Mouse (Mus musculus): Measurements from ENCODE around the gene Ankdd1b. TPM values are rescaled to one million over a fixed set of nuclear protein-coding genes. Genes with fewer than 3 reads are reported as not detected.

Ankdd1b gene
- total RNA-seq, 2 experiments from 2014 or later: 2.5 to 4.0 TPM

DNA sequence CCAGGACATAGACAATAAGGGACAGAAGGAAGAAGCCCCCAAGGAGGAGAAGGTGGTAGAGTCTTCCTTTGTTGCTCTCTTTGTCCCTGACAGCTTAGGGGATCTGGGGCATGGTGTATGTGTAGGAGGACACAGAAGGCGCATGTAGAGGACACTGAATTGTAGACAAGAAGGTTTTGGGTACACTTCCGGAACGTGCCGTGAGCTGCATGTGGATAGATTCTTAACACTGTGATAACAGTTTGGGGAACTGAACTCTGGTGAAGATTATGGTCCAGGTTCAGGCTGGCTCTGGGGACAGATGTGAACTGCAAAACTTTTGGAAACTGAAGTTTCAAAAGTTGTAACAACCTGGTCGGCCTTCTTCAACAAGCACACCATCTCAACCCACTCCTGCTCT, 13.4 kb downstream of the Ankdd1b start:
- DNase-seq (ENCODE audit: low spot score in 2 of 2): no peak

DNA sequence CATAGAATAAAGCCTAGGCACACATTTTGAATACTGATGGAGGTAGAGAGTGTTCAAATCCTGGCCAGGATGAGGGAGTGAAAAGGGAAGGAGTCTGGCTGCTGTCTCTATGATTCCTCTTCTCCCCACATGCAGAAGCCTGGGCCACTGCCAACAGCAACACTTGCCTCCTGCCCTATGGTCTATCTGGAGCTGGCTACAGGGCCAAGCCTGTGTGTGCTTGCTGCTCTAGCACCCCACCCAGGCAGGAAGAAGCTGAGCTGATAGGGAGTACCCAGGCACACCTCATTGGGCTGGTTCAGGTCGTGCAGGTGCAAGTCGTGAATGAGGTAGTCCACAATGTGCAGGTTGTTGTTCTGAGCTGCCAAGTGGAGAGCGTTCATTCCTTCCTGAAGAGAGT, 16.7 kb downstream of the Ankdd1b start:
- DNase-seq (ENCODE audit: low spot score in 2 of 2): no peak

DNA sequence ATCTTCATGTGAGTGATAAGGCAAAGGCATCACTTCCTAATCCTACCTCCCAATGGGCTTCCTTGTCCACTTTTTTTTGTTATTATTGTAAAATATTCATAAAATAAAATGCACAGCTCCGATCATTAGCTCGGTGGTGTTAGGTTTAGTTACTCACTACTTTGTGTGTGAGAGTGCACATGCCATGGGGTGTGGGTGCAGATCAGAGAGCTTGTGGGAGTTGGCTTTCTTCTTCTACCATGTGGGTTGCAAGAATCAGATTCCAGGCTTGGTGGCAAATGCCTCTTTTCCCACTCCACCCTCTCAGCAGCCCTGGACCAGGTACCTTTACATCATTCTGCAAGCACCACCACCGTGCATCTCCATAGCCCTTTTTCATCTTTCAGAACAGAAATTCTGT, 18.4 kb downstream of the Ankdd1b start:
- no peak for DNase-seq (ENCODE audit: low spot score in 2 of 2)

DNA sequence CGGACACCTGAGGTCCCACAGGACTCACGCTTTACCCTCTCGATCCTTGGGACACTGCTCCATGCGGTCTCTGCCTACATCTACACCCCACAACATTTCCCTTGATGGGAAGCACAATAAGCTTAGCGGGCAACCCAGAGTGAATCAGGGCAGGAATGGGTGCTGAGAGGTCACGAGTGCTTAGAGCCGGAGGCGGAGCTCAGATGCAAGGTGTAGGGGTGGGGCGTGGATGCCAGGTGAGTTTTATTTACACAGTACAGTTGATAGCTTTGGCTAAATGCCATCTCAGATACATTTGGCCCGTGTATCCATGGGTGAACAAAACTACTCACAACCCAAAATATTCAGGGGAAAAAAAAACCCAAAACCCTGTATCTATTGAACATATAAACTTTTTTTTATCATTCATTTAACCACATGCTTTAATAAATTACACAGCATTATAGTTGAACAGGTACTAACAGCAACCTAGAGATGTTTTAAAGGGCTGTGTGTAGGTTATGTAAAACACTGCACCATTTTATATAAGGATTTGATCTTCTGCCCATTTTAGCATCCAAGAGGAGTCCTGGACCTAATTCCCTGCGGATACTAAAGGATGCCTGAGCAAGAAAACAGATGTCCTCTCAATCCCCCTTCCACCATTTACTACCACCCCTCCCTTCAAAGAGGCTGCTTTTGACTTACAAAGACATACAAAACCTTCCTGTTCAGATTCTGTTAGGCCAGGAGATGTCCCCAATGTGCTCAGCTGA, 19.4 kb downstream of the Ankdd1b start:
- DNase-seq (ENCODE audit: low spot score in 2 of 2): no peak

DNA sequence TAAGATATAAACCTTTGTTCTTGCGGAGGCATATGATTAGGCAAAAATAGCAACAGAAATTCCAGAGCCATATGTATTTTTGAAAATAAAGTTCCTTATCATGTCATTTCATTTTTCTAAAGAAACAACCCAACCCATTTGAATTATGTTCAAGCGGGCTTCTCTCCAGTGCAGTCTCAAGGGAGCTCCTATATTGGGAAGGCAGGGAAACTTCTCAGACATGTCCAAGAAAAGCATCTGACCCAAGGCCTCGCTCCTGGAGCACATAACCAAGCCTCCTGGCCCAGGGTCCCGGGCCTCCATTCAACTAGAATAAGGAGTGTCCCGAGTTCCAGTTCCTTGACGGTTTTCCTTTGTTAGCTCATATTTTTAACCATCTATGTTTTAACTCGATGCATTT, 20.1 kb downstream of the Ankdd1b start:
- no peak for DNase-seq (ENCODE audit: low spot score in 2 of 2)

DNA sequence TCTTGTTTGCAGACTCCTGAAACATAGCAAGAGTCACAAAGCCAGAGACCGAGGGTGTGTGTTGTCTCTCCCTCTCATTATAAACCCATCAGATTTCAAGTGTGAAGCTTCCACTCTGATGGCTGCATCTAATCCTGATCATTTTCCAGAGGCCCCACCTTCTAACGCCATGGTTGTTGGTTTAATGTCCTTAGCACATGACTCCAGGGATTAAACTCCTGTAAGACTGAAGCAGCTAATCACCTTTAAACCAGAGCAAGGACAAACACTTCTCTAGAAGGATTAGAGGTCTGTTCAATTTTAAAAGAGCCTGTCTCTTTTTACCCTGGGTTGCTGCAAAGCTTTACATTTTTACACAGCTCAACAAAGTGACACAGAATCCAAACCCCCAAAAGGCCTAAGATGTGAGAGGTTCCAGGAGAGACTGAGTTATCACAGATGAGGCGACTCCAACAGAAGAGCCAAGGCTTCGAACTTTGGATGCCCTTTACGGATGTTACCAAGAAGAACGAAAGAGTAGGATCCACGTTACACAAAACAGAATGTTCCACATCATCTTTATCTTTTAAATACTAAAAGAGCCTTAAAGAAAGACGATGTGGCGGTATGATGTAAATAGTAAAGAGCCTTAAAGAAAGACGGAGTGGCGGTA, 20.7 kb downstream of the Ankdd1b start:
- DNase-seq (ENCODE audit: low spot score in 2 of 2): no peak

DNA sequence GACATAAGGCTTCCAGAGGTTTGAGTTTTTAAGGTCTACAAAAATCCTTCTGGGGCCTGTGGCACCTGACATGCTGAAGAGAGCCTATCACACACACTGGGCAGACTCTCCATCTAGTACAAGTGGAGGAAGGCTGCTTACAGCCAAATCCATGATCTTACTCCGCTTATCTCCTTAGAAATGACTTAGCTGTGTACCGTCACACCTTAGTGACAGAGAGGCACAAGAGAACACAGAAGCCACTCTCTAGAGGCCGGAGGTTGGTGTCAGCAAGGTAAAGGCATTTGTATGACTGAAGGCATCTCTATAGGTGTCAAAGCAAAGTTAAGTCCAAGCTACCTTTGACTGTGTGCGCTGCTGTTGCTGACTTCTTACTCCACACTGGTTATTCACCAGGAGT, 30.6 kb downstream of the Ankdd1b start:
- no peak for DNase-seq (ENCODE audit: low spot score in 2 of 2)

DNA sequence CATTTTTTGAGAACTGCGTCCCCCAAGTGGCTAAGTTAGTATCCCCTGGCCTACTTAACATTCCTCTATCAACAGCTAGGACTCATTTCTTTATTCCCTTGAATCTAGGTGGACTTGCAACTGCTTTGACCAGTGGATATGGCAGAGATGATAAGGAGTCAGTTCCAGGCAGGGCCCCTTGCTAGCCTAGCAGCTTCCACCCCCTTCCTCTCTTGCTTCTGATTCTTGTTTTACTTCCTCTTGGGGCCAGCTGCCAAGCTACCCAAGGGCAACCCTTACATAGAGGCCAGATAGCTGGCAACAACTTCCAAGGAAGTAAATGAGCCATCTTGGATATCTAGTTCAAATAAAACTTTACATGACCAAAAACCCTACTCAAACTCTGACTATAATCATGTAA, 34.1 kb downstream of the Ankdd1b start:
- DNase-seq (ENCODE audit: low spot score in 2 of 2): no peak

DNA sequence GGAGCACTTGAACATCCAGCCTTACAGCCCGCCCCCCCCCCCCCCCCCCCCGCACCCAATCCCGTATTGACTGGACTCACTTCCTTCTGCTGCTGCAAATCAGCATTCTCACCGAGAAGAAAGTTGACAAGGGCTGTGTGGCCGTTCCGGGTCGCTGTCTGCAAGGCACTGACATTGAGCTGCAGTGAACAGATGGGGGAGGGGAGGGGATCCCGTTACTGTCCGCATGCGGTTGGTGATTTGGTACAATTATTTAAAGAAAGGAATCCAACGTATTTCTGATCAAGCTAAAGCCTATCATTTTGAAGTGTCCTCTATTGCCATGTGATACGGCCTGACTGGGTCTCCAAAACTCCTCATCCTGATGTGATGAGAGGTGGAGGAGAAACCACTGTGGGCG, 35.2 kb downstream of the Ankdd1b start:
- DNase-seq (ENCODE audit: low spot score in 2 of 2): peak in 1 of 2 experiments; percentile 15

DNA sequence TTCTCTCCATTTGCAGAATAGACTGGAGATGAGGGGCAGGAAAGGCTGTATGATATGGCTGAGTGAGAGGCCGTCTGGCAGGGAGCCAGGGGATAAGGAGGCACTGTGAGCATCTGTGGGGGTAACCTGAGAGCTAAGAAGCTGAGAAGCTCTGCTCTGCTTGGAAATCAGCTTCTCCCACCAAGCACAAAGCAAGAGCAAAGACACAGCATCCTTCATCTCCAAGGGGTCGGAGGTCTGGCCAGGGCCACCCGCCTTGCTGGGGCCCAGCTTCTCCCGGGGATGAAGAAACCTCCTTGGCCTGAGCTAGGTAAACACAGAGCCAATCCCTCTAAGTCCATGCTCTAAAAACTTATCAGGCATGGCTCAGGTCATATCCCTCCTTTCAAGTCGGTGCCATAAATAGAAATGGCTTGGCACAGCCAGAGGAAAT, 36.1 kb downstream of the Ankdd1b start:
- no peak for DNase-seq (ENCODE audit: low spot score in 2 of 2)

DNA sequence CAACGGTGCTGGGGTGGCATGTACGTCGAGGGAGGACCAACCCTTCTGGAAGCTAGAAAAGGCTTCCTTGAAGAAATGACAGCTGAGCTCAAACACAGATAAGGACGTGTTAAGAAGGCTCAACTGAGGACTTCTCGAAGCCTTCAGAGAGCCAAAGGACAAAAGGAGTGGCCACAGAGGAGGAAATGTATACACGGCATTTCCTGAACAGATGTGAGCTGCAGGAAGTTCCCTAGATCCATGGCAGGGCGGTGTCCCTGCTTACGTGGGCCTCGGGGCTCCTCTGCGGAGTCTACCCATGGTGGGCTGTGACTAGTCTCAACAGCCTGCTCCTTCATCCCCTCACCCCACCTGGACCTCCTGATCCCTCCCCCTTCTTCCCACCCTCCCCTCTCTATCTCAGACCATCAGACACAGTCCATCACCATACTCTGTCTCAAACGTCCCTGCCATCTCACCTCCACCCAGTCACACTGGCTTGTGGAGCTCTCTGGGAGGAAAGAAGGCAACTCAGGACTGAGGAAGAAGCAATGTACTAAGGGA, 37.3 kb downstream of the Ankdd1b start:
- no peak for DNase-seq (ENCODE audit: low spot score in 2 of 2)

DNA sequence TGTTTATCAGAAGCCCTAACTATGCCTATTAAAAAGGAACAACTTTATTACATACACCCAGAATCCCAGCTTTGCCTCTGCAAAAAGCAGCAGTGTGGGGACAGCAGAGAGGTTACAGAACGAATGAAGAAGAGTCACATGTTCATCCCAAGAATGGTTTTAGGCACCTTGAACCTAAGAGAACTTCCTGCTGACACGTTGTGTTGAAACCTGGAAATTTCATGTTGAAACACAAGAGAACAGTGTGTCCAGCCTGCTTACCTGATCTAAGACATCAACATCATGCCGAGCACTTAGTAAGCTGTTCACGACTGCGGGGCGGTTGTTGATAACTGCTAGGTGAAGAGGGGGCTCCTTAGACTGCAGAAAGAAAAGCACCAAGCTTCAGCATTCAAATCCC, 38.0 kb downstream of the Ankdd1b start:
- DNase-seq (ENCODE audit: low spot score in 2 of 2): no peak

DNA sequence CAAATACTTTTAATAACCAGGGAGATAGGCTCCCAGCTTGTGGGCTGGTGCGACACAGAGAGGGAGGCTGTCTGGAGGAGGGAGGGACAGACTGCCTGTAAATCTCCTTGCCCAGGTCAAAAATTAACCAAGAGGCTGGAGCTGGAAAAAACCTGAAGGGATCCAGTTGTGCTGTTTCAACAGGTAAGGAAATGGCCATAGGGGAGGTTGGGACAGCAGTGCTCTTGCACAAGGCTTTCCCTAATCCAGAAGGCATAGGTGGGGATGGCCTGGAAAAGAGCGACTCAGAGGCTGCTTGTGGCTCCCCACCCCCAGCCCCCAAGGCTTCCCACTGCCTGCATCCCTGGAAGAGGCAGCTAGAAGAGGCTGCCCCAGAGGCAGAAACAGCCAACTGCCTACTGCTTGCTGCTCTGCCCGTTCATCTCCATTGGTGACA, 38.6 kb downstream of the Ankdd1b start:
- DNase-seq (ENCODE audit: low spot score in 2 of 2): no peak

DNA sequence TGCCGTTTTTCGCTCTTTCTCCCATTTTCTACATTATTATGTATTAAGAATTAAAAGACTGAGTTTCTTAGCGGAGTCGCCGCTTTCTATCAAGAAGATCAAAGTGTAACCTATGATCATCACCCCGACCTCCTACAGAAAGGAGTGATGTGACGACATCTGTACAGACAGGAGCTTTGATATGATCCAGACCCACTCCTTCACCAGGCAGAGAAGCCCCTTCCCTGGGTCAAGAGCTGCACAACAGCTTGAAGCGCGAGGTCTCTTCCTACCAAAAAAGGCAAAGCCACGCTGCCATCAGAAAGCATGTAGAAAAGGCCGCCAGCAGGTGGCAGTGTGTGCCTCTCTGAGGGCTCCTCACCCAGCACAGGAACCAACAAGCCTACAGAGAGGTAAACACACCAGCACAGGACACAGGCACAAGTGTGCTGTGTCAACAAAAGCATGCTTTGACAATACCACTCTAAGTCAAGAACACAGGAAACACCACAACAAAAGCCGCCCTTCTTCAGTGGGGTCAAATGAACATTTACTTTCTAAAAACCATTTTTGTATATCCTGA, 39.3 kb downstream of the Ankdd1b start:
- DNase-seq (ENCODE audit: low spot score in 2 of 2): peak; percentile 77 to 80

DNA sequence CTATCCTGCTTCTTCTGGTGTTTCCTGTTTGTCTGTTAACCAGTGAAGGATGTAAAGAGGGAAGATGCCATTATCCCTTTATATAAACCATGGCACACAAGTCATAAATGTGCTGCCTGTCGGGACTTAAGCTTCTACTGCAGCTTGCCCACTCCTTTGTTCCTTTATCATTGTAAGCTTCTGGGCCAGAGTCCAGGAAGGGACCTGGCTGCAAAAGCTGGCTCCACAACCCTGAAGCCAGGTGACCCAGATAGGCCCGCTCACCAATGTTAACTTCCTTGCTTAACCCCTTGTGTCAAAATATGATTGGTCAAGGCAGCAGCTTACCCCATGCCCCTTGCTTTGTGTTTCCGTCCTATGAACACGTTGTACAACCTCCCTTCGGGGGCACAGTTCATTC, 42.5 kb downstream of the Ankdd1b start:
- no peak for DNase-seq (ENCODE audit: low spot score in 2 of 2)

DNA sequence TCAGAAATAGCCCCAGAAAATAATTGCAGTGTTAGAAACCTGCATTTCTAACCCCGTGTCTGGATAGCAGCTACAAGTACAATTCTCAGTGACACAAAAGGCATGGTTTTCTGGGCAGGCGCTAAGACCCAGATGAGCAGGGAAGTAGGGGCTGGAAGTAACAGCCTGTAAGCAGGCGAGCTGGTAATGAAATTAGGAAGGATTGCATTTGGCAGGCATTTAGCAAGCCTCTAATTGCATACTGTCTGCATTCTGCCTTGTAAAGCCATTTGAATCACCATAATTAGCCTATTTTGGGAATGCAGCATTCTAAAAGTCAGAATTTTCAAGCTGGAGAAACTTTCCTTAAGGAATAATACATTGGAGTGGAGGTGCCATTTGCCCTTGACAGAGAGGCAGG, 45.0 kb downstream of the Ankdd1b start:
- DNase-seq (ENCODE audit: low spot score in 2 of 2): no peak

DNA sequence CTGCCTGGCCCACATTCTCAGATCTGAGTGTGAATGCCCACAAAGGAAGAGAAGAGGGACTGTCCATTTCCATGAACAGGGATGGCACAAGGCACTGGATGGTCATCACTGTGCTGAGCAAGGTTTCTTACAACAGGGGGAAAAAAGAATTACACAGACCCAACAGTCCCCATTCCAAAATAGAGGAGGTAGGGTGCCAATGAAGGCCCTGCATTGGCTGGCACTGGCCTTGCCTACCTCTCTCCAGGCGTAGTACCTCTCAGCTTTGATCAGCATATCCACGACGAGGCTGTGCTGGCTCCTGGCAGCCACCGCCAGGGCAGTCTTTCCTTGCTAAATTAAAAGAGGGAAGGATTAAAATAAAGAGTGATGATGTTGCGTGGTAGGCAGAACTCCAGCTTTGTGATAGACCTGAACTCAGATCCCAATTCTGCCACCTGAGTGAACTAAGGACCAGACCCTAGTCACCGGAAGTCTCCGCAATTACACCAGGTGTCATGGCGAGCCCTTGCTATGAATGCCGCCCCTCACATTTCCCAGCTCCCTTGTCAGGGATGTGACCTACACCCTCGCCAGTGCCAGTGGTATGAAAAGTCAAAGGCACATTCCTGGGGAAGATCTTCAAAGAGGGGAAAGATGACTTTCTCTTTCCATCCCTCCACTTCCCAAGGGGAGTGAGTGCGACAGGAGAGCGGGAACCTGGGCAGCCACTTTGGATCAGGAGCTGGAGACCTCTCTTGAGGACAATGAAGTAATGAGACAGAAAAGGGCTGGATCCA, 46.3 kb downstream of the Ankdd1b start:
- no peak for DNase-seq (ENCODE audit: low spot score in 2 of 2)

DNA sequence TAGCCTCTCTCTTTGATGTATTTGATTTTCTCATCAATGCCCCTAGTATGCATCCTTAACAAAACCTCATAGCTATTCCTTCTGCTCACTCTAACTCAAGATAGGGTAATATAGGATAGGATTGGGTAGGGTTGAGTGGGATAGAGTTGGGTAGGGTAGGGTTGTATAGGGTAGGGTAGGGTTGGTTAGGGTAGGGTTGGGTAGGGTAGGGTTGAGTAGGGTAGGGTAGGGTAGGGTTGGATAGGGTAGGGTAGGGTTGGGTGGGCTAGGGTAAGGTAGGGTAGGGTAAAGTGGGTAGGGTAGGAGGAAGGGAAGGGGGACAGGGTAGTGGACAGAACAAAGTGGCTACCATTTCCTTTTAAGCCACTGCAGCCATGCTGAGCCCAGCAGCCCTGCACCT, 49.8 kb downstream of the Ankdd1b start:
- DNase-seq (ENCODE audit: low spot score in 2 of 2): no peak

DNA sequence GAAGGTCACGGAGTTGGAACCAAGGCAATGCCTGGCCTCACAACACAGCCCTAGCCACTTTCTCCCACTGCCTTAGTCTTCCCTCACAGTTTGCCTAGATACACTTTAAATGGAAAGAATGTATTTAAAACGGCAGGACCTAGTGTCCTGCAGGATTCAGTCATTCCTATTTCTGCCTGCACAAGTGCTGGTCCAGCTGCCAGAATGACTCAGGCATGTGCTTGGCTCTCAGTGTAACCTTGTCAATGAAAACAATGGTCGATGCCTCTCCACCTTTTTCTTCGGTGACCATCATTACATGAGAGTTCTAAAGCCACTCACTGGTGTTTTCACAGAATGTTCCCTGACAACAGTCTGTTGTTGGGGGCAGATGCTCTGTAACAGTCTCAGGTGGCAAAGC, 52.5 kb downstream of the Ankdd1b start:
- no peak for DNase-seq (ENCODE audit: low spot score in 2 of 2)

DNA sequence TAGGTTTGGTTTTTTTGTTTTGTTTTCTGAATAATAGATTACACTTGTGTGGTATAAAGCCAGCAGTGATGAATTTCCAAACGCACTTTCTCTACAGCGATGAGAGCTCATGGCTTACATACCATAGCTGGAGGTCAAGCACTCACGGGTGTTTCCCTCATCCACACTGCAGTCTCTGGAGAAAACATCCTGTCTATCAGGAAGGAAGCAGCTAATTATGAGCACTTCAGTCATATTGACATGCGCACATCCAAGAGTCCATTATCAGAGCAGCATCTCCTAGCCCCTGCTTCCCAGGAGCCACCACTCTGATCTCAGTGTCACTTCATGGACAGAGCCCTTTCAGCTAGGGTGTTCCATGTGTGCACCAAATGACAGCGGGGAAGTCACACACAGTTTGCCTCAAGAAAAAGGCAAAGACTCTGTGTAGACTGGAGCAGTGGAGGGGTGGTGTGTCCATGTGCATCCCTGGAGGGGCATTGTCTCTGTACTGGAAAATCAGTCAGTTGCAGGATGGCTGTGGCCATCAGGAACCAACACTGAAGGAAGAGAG, 53.7 kb downstream of the Ankdd1b start:
- DNase-seq (ENCODE audit: low spot score in 2 of 2): no peak

DNA sequence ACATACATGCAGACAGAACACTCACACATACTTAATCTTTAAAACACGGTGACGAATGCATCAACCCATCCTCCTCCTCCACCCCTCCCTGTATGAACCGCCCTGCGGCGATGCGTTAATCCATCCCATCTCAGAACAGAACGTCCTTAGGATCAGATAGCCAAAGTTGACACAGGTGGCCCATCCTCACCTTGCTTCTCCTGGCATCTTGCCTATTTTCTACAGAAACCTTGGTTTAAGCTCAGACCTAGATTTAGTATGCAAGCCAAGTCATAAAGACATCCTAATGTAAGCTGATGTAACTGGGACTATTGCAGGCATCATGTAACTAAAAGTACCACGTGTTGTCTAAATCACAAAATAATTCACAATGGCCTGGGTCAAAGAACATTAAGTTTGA, 54.6 kb downstream of the Ankdd1b start:
- no peak for DNase-seq (ENCODE audit: low spot score in 2 of 2)
